Mouse (Mus musculus): ENCODE measurements around the gene Hoxd4. TPM values are rescaled to one million over a fixed set of nuclear protein-coding genes. Genes with fewer than 3 reads are reported as not detected.

Hoxd4 gene
- polyA plus RNA-seq, 2 experiments: 0.63 to 14.7 TPM

DNA sequence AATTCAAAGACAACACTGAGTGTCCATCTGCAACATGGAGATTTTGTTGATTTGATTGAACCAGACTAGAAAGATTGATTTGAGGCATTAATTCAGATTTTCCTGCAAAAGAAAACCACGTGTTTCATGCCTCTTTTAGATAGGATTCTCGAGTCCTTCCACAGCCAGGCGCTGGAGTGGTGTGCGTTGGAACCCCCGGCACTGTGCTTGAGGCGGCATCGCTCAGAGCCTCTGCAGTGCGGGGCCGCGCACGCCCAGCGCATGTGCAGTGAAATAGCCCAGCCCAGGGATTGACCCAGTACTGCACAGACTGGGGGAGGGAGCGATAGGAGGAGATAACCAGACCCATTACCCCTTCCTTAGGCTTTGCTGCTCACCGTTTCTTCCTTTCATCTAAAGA is 3.2 kb downstream of the Hoxd4 start:
- Histone ChIP-seq H3K9me3 (ENCODE audit: control insufficient read depth, low read length) (no peaks in the 10 kb centered on the region), H3K4me2 (replicated peaks; ENCODE audit: low read depth, low read length, severe bottlenecking) (peak overlapping the region; percentile 48), H3K9ac (ENCODE audit: low read depth, low read length, severe bottlenecking) (no peak overlapping the region), H3K4me1 (ENCODE audit: control insufficient read depth, insufficient read depth, low read length) (peaks cover 5% of the 10 kb centered on the region; the same call in 1 of the 2 replicates), H3K36me3 (ENCODE audit: control insufficient read depth, insufficient read depth, low read length) (no peaks in the 10 kb centered on the region), H3K4me3 (replicated peaks; ENCODE audit: low read length) (0 out of 2 replicates have a peak overlapping the region, but pooled peaks have one; percentile 7), H3K27ac (replicated peaks; ENCODE audit: low read depth, low read length) (no peak overlapping the region), H3K27me3 (ENCODE audit: control insufficient read depth, insufficient read depth, low read length) (peaks cover 92% of the 10 kb centered on the region)
- no peak for DNase-seq (ENCODE audit: low spot score)
- ATAC-seq (ENCODE audit: low FRiP score, low read depth): no peak
- 1% methylated on average over 14 of the region's 14 CpGs for WGBS
- TF ChIP-seq POLR2A (IDR thresholded peaks at IDR 0.05; ENCODE audit: borderline replicate concordance, extremely low read depth, insufficient read depth, insufficient read length): no peak

GRCm38 (mm10) chr2:74715504-74716241 is 3.9 kb downstream of the Hoxd4 start:
- peaks cover 92% of the 10 kb centered on the region for H3K27me3 ChIP-seq (ENCODE audit: control insufficient read depth, insufficient read depth, low read length)
- 0 out of 2 replicates have a peak, but pooled peaks have one; percentile 16 for TF ChIP-seq POLR2A (IDR thresholded peaks at IDR 0.05; ENCODE audit: borderline replicate concordance, extremely low read depth, insufficient read depth, insufficient read length)
- H3K4me2 ChIP-seq (replicated peaks; ENCODE audit: low read depth, low read length, severe bottlenecking): peak overlapping the region; percentile 48
- no peaks in the 10 kb centered on the region for H3K9me3 ChIP-seq (ENCODE audit: control insufficient read depth, low read length)
- H3K4me3 ChIP-seq (replicated peaks; ENCODE audit: low read length): peak overlapping the region; percentile 18
- WGBS: 4% methylated on average over 26 of the region's 26 CpGs
- ATAC-seq (ENCODE audit: low FRiP score, low read depth) (peak; percentile 58), DNase-seq (ENCODE audit: low spot score) (peak; percentile 90)
- H3K9ac ChIP-seq (ENCODE audit: low read depth, low read length, severe bottlenecking): no peak overlapping the region
- H3K4me1 ChIP-seq (ENCODE audit: control insufficient read depth, insufficient read depth, low read length): peaks cover 5% of the 10 kb centered on the region; the same call in 1 of the 2 replicates
- no peaks in the 10 kb centered on the region for H3K36me3 ChIP-seq (ENCODE audit: control insufficient read depth, insufficient read depth, low read length)
- H3K27ac ChIP-seq (replicated peaks; ENCODE audit: low read depth, low read length): no peak overlapping the region

GRCm38 (mm10) chr2:74720384-74720783 is 8.7 kb downstream of the Hoxd4 start:
- Histone ChIP-seq H3K9ac (ENCODE audit: low read depth, low read length, severe bottlenecking) (no peak overlapping the region), H3K27ac (replicated peaks; ENCODE audit: low read depth, low read length) (no peak overlapping the region), H3K4me3 (replicated peaks; ENCODE audit: low read length) (no peak overlapping the region), H3K9me3 (ENCODE audit: control insufficient read depth, low read length) (no peaks in the 10 kb centered on the region), H3K4me1 (ENCODE audit: control insufficient read depth, insufficient read depth, low read length) (no peaks in the 10 kb centered on the region), H3K4me2 (replicated peaks; ENCODE audit: low read depth, low read length, severe bottlenecking) (no peak overlapping the region), H3K36me3 (ENCODE audit: control insufficient read depth, insufficient read depth, low read length) (no peaks in the 10 kb centered on the region), H3K27me3 (ENCODE audit: control insufficient read depth, insufficient read depth, low read length) (peaks cover 95% of the 10 kb centered on the region)
- no peak for TF ChIP-seq POLR2A (IDR thresholded peaks at IDR 0.05; ENCODE audit: borderline replicate concordance, extremely low read depth, insufficient read depth, insufficient read length)
- ATAC-seq (ENCODE audit: low FRiP score, low read depth) (no peak), DNase-seq (ENCODE audit: low spot score) (no peak)
- 21% methylated on average over 2 of the region's 2 CpGs for WGBS

DNA sequence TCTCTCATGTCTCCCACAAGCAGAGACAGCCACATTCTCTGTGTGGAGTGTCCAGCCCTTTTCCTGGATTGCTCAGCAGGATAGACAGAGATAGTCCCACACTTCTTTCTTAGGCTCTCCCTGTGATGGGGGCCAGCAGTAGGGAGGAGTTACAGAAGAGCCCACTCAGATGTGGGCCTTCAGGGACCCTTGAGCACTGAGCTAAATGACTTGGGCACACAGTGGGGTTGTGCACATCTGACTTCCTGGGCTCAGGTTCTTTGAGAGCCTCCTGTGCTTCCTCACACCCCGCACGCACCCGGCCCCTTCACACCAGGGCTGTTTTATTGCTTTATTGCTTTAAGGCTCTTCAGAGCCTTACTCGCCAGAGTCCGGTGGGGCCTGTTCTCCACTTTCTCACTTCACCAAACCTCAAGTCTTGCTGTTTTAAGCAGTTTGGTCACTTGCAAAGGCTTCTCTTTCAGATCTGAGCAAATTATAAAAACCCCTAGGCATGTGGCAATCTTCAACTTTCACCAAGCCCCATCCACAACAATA is 9.3 kb downstream of the Hoxd4 start:
- DNase-seq (ENCODE audit: low spot score) (no peak), ATAC-seq (ENCODE audit: low FRiP score, low read depth) (no peak)
- TF ChIP-seq POLR2A (IDR thresholded peaks at IDR 0.05; ENCODE audit: borderline replicate concordance, extremely low read depth, insufficient read depth, insufficient read length): no peak
- Histone ChIP-seq H3K9ac (ENCODE audit: low read depth, low read length, severe bottlenecking) (no peak overlapping the region), H3K36me3 (ENCODE audit: control insufficient read depth, insufficient read depth, low read length) (no peaks in the 10 kb centered on the region), H3K27me3 (ENCODE audit: control insufficient read depth, insufficient read depth, low read length) (peaks cover 95% of the 10 kb centered on the region), H3K4me2 (replicated peaks; ENCODE audit: low read depth, low read length, severe bottlenecking) (no peak overlapping the region), H3K4me1 (ENCODE audit: control insufficient read depth, insufficient read depth, low read length) (no peaks in the 10 kb centered on the region), H3K4me3 (replicated peaks; ENCODE audit: low read length) (no peak overlapping the region), H3K27ac (replicated peaks; ENCODE audit: low read depth, low read length) (no peak overlapping the region), H3K9me3 (ENCODE audit: control insufficient read depth, low read length) (no peaks in the 10 kb centered on the region)
- 8% methylated on average over 5 of the region's 5 CpGs for WGBS

GRCm38 (mm10) chr2:74721882-74722281 is 10.2 kb downstream of the Hoxd4 start:
- Histone ChIP-seq H3K4me3 (replicated peaks; ENCODE audit: low read length) (no peak overlapping the region), H3K4me2 (replicated peaks; ENCODE audit: low read depth, low read length, severe bottlenecking) (no peak overlapping the region), H3K27me3 (ENCODE audit: control insufficient read depth, insufficient read depth, low read length) (peaks cover 95% of the 10 kb centered on the region), H3K9me3 (ENCODE audit: control insufficient read depth, low read length) (no peaks in the 10 kb centered on the region), H3K27ac (replicated peaks; ENCODE audit: low read depth, low read length) (no peak overlapping the region), H3K4me1 (ENCODE audit: control insufficient read depth, insufficient read depth, low read length) (0 out of 2 replicates have a peak, but pooled peaks cover 2% of the 10 kb centered on the region), H3K9ac (ENCODE audit: low read depth, low read length, severe bottlenecking) (no peak overlapping the region), H3K36me3 (ENCODE audit: control insufficient read depth, insufficient read depth, low read length) (no peaks in the 10 kb centered on the region)
- WGBS: 15% methylated on average over 6 of the region's 6 CpGs
- no peak for ATAC-seq (ENCODE audit: low FRiP score, low read depth)
- no peak for TF ChIP-seq POLR2A (IDR thresholded peaks at IDR 0.05; ENCODE audit: borderline replicate concordance, extremely low read depth, insufficient read depth, insufficient read length)
- no peak for DNase-seq (ENCODE audit: low spot score)

All from limb, embryonic 14.5 days (tissue).